ENCODE assay signal across 8 mouse cellular contexts in the genomic region with DNA sequence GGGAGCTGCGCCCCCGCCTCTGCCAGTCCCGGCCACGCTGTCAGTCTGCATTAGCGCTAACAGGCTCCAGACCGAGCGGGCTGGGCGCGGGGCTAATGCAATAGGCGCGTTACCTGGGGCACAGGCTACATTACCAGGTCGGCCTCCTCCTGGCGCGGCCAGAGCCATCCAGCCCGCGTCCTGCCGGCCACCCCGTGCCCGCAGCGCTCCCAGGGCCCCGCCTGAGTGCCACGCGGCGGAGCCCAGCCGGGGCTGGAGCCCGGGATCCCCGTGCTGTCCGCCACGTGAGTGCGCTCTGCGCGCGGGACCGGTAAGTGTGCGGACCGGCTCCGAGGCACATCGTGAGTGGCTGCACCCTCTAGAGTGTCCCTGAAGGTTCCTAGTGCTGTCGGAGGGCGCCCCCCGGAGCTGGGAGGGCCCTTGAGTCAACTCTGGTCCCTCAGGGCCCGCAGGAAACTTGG. TPM values are rescaled to one million over a fixed set of nuclear protein-coding genes. Genes with fewer than 3 reads are reported as not detected.
DNase-seq lines count a peak whose midpoint lies in the region; ATAC-seq lines count a peak whose summit lies in the region.

No protein-coding gene starts in this region.

- H3K27me3 ChIP-seq in heart, embryonic 11.5 days (ENCODE audit: control insufficient read depth, insufficient read depth, low read length): peaks cover 63% of the 10 kb centered on the region
- H3K27me3 ChIP-seq in heart, embryonic 12.5 days (replicated peaks): peaks cover 79% of the 10 kb centered on the region

- ATAC-seq in heart, embryonic 11.5 days (replicated peaks; ENCODE audit: insufficient number of reproducible peaks, low FRiP score, low TSS enrichment): no peak
- ATAC-seq in heart, embryonic 12.5 days (ENCODE audit: insufficient number of reproducible peaks, low FRiP score): peak; percentile 22; the same call in 1 of the 2 replicates

- H3K27ac ChIP-seq in heart, embryonic 11.5 days (ENCODE audit: low read depth, low read length): no peak overlapping the region
- no peak overlapping the region for H3K27ac ChIP-seq in heart, embryonic 12.5 days (ENCODE audit: poor library complexity, severe bottlenecking)

- no peak for DNase-seq in heart, adult 9 months (ENCODE audit: low spot score in 2 of 2)
- DNase-seq in ZHBTc4 (ENCODE audit: low read depth, low spot score): peak; percentile 46
- DNase-seq in lung, postnatal 4 days: peak; percentile 8 to 30
- DNase-seq in c-Kit-positive CD71-positive TER-119-positive erythroid progenitor cells, embryonic 14.5 days (ENCODE audit: low spot score): no peak
- DNase-seq in left cerebral cortex, postnatal 4 days: no peak
- no peak for DNase-seq in cerebellum, postnatal 4 days (ENCODE audit: low spot score in 2 of 2)

- H3K9me3 ChIP-seq in heart, embryonic 11.5 days (replicated peaks; ENCODE audit: control insufficient read depth, low read length): no peaks in the 10 kb centered on the region
- H3K9me3 ChIP-seq in heart, embryonic 12.5 days (replicated peaks): no peaks in the 10 kb centered on the region

- H3K4me3 ChIP-seq in heart, embryonic 11.5 days (ENCODE audit: low read depth, low read length): peak overlapping the region; percentile 49
- peak overlapping the region; percentile 47 for H3K4me3 ChIP-seq in heart, embryonic 12.5 days

- intact Hi-C loops in left cerebral cortex, postnatal 4 days (cut with DNase I): no loop called here

- peaks cover 8% of the 10 kb centered on the region; the same call in 1 of the 2 replicates for H3K4me1 ChIP-seq in heart, embryonic 11.5 days (ENCODE audit: control insufficient read depth, insufficient read depth, low read length)
- peaks cover 13% of the 10 kb centered on the region for H3K4me1 ChIP-seq in heart, embryonic 12.5 days (replicated peaks)

- H3K4me2 ChIP-seq in heart, embryonic 11.5 days: peak overlapping the region; percentile 90
- H3K4me2 ChIP-seq in heart, embryonic 12.5 days: peak overlapping the region; percentile 82

- whole genome bisulfite sequencing in heart, embryonic 11.5 days (ENCODE audit: insufficient replicate concordance): under 1% methylated on average over 40 of the region's 42 CpGs
- WGBS in heart, embryonic 12.5 days: 1% methylated on average over 42 of the region's 42 CpGs

- H3K9ac ChIP-seq in heart, embryonic 11.5 days (ENCODE audit: low read depth, low read length): no peak overlapping the region
- H3K9ac ChIP-seq in heart, embryonic 12.5 days: peak overlapping the region; percentile 52

- H3K36me3 ChIP-seq in heart, embryonic 11.5 days (ENCODE audit: control insufficient read depth, insufficient read depth, low read length): no peaks in the 10 kb centered on the region
- H3K36me3 ChIP-seq in heart, embryonic 12.5 days: no peaks in the 10 kb centered on the region

RNA-seq across cellular contexts. Expression of a gene that starts 0.6 kb away (rescaled TPM):
- not detected in 2 replicates for polyA plus RNA-seq in heart, embryonic 11.5 days (2014; fragmentation: Nextera tagmentation; extraction: Ambion mirVana)
- 0.03 TPM in 2 replicates for polyA plus RNA-seq in heart, embryonic 12.5 days (2016; fragmentation: Nextera tagmentation; extraction: Ambion mirVana)
- under 1 TPM; 0.24 to 0.26 TPM for total RNA-seq in left cerebral cortex, postnatal 4 days (2021)

RNA-seq across cellular contexts. Expression of a gene that starts 59.3 kb away (rescaled TPM):
- 0.23 and 0.47 TPM in 2 replicates for polyA plus RNA-seq in heart, embryonic 11.5 days (2014; fragmentation: Nextera tagmentation; extraction: Ambion mirVana)
- 0.23 and 0.26 TPM in 2 replicates for polyA plus RNA-seq in heart, embryonic 12.5 days (2016; fragmentation: Nextera tagmentation; extraction: Ambion mirVana)
- total RNA-seq in left cerebral cortex, postnatal 4 days (2021): 1 to 10 TPM; 2.1 to 2.2 TPM

Comparison
In these comparisons a context has a peak if more than half of its experiments do, and no peak if none do; other contexts are left out.
1. DNase-seq: peak in ZHBTc4 (single experiment) and lung, postnatal 4 days (2 of 2); none in heart, adult 9 months (0 of 2), c-Kit-positive CD71-positive TER-119-positive erythroid progenitor cells, embryonic 14.5 days (single experiment), left cerebral cortex, postnatal 4 days (single experiment) and cerebellum, postnatal 4 days (0 of 2).